21 mouse cellular contexts compared by ENCODE assay signal in genomic region chr14:79632330-79632729, GRCm38 (mm10). TPM values are rescaled to one million over a fixed set of nuclear protein-coding genes. Genes with fewer than 3 reads are reported as not detected.
"Had no signal": no experiment of that assay in that cellular context is flagged by ENCODE, and none has a peak within 500 bp of the region (broad histone marks: within the 10 kb centered on the region; RNA-seq: fewer than 3 reads in every experiment).

No protein-coding gene starts in this region.

- H3K4me3 ChIP-seq: limb, embryonic 10.5 days; limb, embryonic 13.5 days; lung, embryonic 15.5 days; midbrain, embryonic 15.5 days; neural tube, embryonic 12.5 days; neural tube, embryonic 15.5 days had no signal

- DNase-seq: kidney, adult 11 months; kidney, adult 8-10 months; kidney, postnatal 14 days; kidney, postnatal 4 days; liver; liver, postnatal 0 days; lung, postnatal 14 days; right cerebral cortex, adult 18-20 months; right cerebral cortex, postnatal 14 days; right cerebral cortex, postnatal 4 days; thymus, postnatal 25 days had no signal

- H3K4me1 ChIP-seq: limb, embryonic 10.5 days; limb, embryonic 13.5 days; lung, embryonic 15.5 days; midbrain, embryonic 15.5 days; neural tube, embryonic 12.5 days; neural tube, embryonic 15.5 days had no signal

- H3K9ac ChIP-seq: limb, embryonic 13.5 days; liver, embryonic 14.5 days; liver, postnatal 0 days; lung, embryonic 15.5 days; midbrain, embryonic 15.5 days; neural tube, embryonic 12.5 days; neural tube, embryonic 15.5 days had no signal

- H3K4me2 ChIP-seq: limb, embryonic 13.5 days; lung, embryonic 15.5 days; midbrain, embryonic 11.5 days; midbrain, embryonic 15.5 days; neural tube, embryonic 12.5 days; neural tube, embryonic 15.5 days had no signal

- H3K27me3 ChIP-seq: limb, embryonic 13.5 days; lung, embryonic 15.5 days; midbrain, embryonic 15.5 days; neural tube, embryonic 12.5 days; neural tube, embryonic 15.5 days had no signal

- ATAC-seq: liver, postnatal 0 days; midbrain, embryonic 15.5 days had no signal

- H3K9me3 ChIP-seq: limb, embryonic 10.5 days; limb, embryonic 13.5 days; lung, embryonic 15.5 days; midbrain, embryonic 15.5 days; neural tube, embryonic 12.5 days; neural tube, embryonic 15.5 days had no signal

- H3K27ac ChIP-seq: limb, embryonic 10.5 days; limb, embryonic 13.5 days; liver, embryonic 14.5 days; lung, embryonic 15.5 days; midbrain, embryonic 15.5 days; neural tube, embryonic 12.5 days; neural tube, embryonic 15.5 days; stomach, postnatal 0 days had no signal

RNA-seq across cellular contexts. Expression of gene Cnmd, which starts 29.6 kb away (rescaled TPM):
- total RNA-seq: megakaryocyte-erythroid progenitor cell, adult 5-6 weeks had no signal
